Mouse (Mus musculus): ENCODE measurements around the gene Sema4d. TPM values are rescaled to one million over a fixed set of nuclear protein-coding genes. Genes with fewer than 3 reads are reported as not detected.

The Sema4d gene
- polyA plus RNA-seq, 1 experiment from 2014 or later = 26.5 TPM

DNA sequence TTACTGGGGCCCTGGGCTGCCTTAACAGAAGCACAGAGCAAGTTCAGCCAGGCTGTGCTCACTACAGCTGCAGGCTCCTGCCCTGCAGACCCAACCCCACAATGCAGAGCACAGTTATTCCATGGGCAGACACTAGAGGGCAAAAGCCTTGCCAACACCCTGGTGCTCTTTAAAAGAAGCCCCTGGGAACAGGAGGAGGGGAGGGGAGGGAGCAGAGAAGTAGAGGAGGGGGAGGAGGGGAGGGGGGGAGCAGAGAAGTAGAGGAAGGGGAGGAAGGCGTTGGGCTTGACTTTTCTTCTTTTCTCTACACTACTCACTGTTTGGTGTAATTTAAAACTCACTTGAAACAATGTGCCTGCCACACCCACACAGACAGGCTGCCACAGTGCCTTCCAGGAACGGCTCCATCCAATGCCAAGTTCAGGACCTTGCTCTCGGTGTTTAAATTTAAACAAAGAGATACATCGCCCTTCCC lies 63.6 kb downstream of the Sema4d start:
- TF ChIP-seq CTCF (IDR thresholded peaks at IDR 0.05) = no peak
- ATAC-seq (no peak), DNase-seq (ENCODE audit: low read depth, low spot score) (no peak)
- ChIA-PET CTCF (no interaction called here), POLR2A (no interaction called here)
- in situ Hi-C loops (cut with MboI; ENCODE audit: low pct_unique_long_range_greater_than_20kb) = no loop called here
- H3K27me3 ChIP-seq = no peaks in the 10 kb centered on the region

DNA sequence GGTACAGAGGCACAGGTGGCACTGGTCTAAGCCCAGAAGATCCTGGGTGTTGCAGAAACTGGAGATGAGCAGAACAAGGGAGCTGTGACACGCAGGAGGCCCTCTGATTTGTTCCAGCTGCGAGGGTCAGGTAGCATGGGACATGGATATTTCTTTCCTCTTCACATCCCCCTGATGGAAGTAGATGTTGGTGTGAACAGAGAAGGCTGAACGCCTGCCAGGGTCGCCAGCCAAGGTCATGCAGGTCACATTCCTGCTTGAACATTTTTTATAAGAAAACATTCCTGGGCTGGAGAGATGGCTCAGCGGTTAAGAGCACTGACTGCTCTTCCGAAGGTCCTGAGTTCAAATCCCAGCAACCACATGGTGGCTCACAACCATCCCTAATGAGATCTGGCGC lies 66.2 kb downstream of the Sema4d start:
- POLR2A ChIA-PET = no interaction called here
- H3K27me3 ChIP-seq = no peaks in the 10 kb centered on the region
- CTCF ChIA-PET = interaction anchor here (1.2 kb wide), 1 partner anchor 16 kb away, joined by 3 read pairs; no protein-coding TSS in a partner anchor
- in situ Hi-C loops (cut with MboI; ENCODE audit: low pct_unique_long_range_greater_than_20kb) = no loop called here
- ATAC-seq (no peak), DNase-seq (ENCODE audit: low read depth, low spot score) (no peak)
- TF ChIP-seq CTCF (IDR thresholded peaks at IDR 0.05) = no peak

DNA sequence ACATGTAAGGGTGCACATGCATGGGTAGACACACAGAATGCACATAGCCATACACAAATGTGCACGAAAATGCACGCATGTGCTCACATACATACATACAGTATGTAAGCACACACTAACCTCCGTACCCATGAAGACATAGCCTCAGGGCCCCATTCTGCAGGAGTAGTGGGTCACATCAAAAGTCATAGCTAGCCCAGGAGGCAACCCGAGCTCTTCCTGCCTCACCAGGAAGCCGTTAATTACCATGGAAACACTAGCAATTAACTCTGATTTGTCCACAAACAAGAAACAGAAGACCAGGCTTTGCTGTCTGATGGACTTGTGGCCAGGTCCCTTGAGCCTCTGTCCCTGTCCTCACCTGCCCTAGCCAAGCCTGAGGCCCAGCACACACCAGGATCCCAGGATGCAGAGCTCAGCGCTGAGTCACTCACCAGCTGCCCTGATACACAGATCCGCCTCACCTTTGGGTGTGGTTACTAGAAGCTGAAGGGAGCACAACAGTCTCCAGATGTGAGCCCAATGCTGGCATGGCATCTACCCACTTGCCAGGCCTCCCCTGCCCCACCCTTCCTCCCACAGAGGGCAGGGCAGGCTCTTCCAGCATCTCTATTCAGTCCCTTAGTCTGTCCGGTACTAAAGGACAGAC lies 67.5 kb downstream of the Sema4d start:
- DNase-seq (ENCODE audit: low read depth, low spot score) = no peak
- in situ Hi-C loops (cut with MboI; ENCODE audit: low pct_unique_long_range_greater_than_20kb) = no loop called here
- no peak for TF ChIP-seq CTCF (IDR thresholded peaks at IDR 0.05)
- ChIA-PET POLR2A (no interaction called here), CTCF (interaction anchor here (1.2 kb wide), 1 partner anchor 15 kb away, joined by 3 read pairs; no protein-coding TSS in a partner anchor)
- ATAC-seq = no peak
- H3K27me3 ChIP-seq = no peaks in the 10 kb centered on the region

DNA sequence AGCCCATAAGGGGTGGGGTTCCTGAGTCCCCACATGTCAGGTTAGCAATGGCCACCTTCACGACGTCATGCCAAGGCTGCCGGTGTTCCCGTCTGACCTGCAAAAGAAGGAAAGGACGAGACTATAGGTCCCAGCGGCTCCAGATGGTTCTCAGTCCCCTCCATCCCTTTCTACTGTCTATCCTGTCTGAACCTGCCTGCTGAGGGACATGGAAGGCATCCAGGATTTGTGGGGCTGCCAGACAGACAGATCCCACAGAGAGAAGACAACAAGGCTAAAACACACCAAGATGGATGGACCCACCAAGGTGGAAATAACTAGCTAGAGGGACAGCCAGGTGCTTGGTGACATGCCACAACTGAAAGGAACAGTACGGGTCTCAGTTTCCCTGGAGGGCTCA lies 68.1 kb downstream of the Sema4d start:
- ATAC-seq (no peak), DNase-seq (ENCODE audit: low read depth, low spot score) (no peak)
- no peaks in the 10 kb centered on the region for H3K27me3 ChIP-seq
- in situ Hi-C loops (cut with MboI; ENCODE audit: low pct_unique_long_range_greater_than_20kb) = no loop called here
- ChIA-PET POLR2A (no interaction called here), CTCF (no interaction called here)
- no peak for TF ChIP-seq CTCF (IDR thresholded peaks at IDR 0.05)

DNA sequence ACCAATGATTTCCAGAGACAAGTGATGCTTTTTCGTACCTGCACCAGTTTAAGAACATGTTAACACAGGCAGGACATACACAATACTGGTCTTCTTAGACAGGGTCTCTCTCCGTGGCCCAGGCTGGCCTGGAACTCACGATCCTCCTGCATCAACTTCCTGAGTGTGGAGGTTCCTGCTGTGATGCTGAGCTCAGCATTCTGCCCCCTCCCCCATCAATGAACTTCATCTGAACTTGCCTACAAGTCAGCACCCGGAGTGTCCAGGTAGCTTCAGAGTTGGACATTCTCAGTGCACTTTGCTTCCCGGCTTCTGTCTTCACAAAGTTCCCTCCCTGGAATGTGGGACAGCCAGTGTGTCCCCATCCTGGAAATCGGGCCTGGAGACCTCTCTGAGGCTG lies 69.0 kb downstream of the Sema4d start:
- in situ Hi-C loops (cut with MboI; ENCODE audit: low pct_unique_long_range_greater_than_20kb) = no loop called here
- ATAC-seq = no peak
- H3K27me3 ChIP-seq = no peaks in the 10 kb centered on the region
- no peak for DNase-seq (ENCODE audit: low read depth, low spot score)
- ChIA-PET CTCF (interaction anchor here (1.1 kb wide), 1 partner anchor 9 kb away, joined by 3 read pairs; no protein-coding TSS in a partner anchor), POLR2A (no interaction called here)
- no peak for TF ChIP-seq CTCF (IDR thresholded peaks at IDR 0.05)

DNA sequence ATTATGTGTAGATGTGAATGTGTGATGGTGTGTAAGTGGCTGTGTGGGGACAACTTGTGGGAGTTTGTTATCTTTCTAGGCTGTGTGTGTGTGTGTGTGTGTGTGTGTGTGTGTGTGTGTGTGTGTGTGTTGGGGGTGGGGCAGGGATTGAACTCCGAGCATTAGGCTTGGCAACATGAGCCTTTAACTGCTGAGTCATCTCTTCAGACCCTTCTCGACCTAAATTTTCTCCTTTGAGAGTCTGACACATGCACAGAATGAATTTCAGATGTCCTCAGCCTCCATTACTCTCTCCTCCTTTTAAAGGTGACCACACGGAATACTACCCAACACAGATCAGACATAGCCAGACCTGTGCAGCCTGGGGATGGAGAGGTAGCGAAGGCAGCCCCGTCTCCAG lies 70.4 kb downstream of the Sema4d start:
- TF ChIP-seq CTCF (IDR thresholded peaks at IDR 0.05) = no peak
- ATAC-seq (no peak), DNase-seq (ENCODE audit: low read depth, low spot score) (no peak)
- POLR2A ChIA-PET = no interaction called here
- in situ Hi-C loops (cut with MboI; ENCODE audit: low pct_unique_long_range_greater_than_20kb) = no loop called here
- CTCF ChIA-PET = no interaction called here
- H3K27me3 ChIP-seq = no peaks in the 10 kb centered on the region

DNA sequence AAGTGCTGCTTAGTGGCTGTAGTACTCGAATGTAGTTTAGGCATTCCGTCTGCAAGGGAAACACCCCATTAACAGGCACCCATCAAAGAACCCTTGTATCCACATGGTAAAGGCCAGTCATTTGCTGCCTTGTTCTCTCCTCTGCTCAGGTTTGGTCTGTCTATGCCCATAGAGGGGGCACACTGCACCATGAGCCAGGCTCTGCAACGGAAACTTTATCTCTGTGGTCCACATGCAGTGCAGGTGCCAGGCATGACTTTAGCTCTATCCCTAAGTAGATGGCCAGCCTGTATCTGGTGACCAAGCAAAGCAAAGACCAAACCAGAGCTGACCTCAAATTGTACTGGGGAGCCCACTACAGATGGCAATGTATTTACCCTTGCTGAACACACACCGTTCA lies 73.0 kb downstream of the Sema4d start:
- CTCF ChIA-PET = no interaction called here
- in situ Hi-C loops (cut with MboI; ENCODE audit: low pct_unique_long_range_greater_than_20kb) = no loop called here
- DNase-seq (ENCODE audit: low read depth, low spot score) = no peak
- no peak for ATAC-seq
- TF ChIP-seq CTCF (IDR thresholded peaks at IDR 0.05) = no peak
- no peaks in the 10 kb centered on the region for H3K27me3 ChIP-seq
- POLR2A ChIA-PET = interaction anchor here (0.6 kb wide), 1 partner anchor 16 kb away, joined by 3 read pairs; no protein-coding TSS in a partner anchor

DNA sequence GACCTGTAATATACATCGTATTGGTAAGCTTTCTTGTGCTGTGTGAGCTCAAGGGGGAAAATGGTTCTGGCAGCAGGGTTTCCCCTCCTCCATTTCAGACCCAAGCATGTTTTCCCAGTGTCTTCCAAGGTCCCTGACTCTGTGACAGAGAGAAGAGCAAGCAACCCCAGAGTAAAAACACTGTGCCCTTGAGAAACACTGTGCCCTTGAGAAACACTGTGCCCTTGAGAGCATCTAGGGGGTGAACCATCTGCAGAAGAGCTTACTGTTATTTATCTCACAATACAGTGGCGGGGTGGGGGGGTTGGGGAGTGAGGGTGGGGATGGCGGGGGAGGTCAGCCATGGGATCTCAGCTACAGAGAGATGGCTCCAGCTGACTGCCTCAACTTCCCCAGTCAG lies 74.3 kb downstream of the Sema4d start:
- in situ Hi-C loops (cut with MboI; ENCODE audit: low pct_unique_long_range_greater_than_20kb) = no loop called here
- ATAC-seq (no peak), DNase-seq (ENCODE audit: low read depth, low spot score) (no peak)
- H3K27me3 ChIP-seq = no peaks in the 10 kb centered on the region
- ChIA-PET POLR2A (no interaction called here), CTCF (no interaction called here)
- no peak for TF ChIP-seq CTCF (IDR thresholded peaks at IDR 0.05)

DNA sequence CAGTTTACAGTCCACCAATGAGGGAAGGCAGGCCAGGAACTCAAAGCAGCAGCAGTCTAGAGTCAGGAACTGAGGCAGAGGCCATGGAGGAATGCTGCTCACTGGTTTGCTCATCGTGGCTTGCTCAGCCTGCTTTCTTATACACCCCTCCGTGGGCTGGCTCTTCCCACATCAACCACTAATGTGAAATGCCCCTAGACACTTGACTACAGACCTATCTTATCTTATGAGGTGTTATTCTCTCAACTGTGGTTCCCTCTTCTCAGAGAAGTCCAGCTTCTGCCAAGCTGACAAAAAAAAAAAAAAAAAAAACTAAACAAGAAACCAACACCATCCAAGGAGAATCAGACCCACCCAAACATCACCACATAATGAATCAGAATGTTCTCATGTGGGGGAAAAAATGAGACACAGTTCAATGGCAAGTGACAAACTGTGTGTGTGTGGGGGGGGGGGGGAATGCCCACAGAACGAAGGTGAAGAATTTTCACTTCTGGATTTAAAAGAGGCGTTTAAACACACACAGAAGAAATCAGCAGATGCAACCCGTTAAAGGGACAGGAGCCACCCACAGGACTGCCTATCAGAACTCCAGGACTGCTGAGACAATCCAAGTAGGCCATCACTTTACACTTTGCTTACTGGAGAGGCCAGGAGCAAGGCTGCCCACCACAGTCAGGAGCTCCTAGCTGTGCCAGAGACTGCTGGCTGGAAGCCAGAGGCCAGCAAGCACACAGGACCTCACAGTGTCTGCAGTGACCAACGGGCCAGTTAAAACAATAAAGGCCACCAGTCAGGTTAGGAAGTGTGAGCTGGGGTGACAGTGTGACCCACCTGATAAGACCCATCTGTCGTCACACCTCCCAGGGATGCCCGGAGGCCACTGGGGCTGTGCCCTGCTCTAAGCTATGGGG lies 76.9 kb downstream of the Sema4d start:
- POLR2A ChIA-PET = interaction anchor here (0.6 kb wide), 1 partner anchor 29 kb away, joined by 3 read pairs; no protein-coding TSS in a partner anchor
- no peak for TF ChIP-seq CTCF (IDR thresholded peaks at IDR 0.05)
- CTCF ChIA-PET = no interaction called here
- ATAC-seq (no peak), DNase-seq (ENCODE audit: low read depth, low spot score) (no peak)
- no peaks in the 10 kb centered on the region for H3K27me3 ChIP-seq
- in situ Hi-C loops (cut with MboI; ENCODE audit: low pct_unique_long_range_greater_than_20kb) = no loop called here

DNA sequence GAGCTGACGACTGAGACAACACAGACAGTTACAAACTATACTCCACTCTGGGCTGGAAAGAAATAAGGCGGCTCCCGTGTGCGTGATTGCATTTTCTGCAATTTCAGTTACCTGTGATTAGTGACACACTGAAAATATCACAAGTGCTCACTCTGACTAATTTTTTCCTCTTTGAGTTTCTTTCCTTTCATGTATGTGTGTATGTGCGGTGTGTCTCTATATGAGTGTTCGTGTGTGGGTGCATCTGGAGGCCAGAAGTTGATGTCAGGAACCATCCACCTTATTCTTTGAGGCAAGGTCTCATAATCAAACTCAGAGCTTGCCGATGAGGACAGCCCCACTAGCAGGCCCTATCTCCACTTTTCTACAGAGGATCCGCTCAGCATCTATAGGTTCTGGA lies 81.5 kb downstream of the Sema4d start:
- ChIA-PET CTCF (no interaction called here), POLR2A (no interaction called here)
- ATAC-seq (no peak), DNase-seq (ENCODE audit: low read depth, low spot score) (no peak)
- no peaks in the 10 kb centered on the region for H3K27me3 ChIP-seq
- no peak for TF ChIP-seq CTCF (IDR thresholded peaks at IDR 0.05)
- in situ Hi-C loops (cut with MboI; ENCODE audit: low pct_unique_long_range_greater_than_20kb) = no loop called here

DNA sequence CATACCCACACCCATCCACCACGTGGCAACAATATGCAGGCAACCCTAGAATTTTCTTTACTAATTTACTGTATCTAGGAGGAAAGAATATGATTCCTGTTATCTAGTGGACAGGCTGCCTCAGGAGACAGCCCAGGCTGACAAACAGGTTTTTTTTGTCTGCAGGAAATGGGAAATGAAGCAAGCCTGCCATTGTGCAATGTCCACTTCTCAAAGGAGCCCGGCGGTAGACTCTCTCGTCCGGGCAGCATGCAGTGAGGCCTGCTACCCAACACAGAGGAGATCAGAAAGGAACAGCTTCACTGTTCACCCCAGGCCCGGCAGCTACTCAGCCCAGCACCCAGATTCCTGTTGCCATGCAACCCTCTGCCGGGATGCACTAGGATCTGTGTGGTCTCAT lies 82.8 kb downstream of the Sema4d start:
- TF ChIP-seq CTCF (IDR thresholded peaks at IDR 0.05) = no peak
- ChIA-PET CTCF (interaction anchor here (0.9 to 1.9 kb wide), 2 partner anchors 16 to 80 kb away, joined by 3 to 6 read pairs; no protein-coding TSS in a partner anchor), POLR2A (no interaction called here)
- in situ Hi-C loops (cut with MboI; ENCODE audit: low pct_unique_long_range_greater_than_20kb) = no loop called here
- ATAC-seq = no peak
- no peaks in the 10 kb centered on the region for H3K27me3 ChIP-seq
- DNase-seq (ENCODE audit: low read depth, low spot score) = no peak
